Mouse (Mus musculus) spleen, adult 18-20 months (tissue): ENCODE measurements around the gene Plxna4.

ENCODE experiments used
- DNase-seq, 2 experiments: peaks; one replicate each; pipeline ENCODE4 v3.0.0; 2022; ENCODE audit warnings: mixed read lengths in 2 of 2

Gene Plxna4

GRCm38 (mm10) chr6:32144771-32145170 is 443.2 kb downstream of the Plxna4 start:
- no peak for DNase-seq

GRCm38 (mm10) chr6:32139537-32139936 is 448.5 kb downstream of the Plxna4 start:
- no peak for DNase-seq

- DNase-seq = no peak
Observed at GRCm38 (mm10) chr6:32126914-32127313, 461.1 kb downstream of the Plxna4 start.

GRCm38 (mm10) chr6:32122584-32123265 is 465.3 kb downstream of the Plxna4 start:
- no peak for DNase-seq

GRCm38 (mm10) chr6:32120931-32121330 is 467.1 kb downstream of the Plxna4 start:
- no peak for DNase-seq

- DNase-seq = no peak
Observed at GRCm38 (mm10) chr6:32109207-32109606, 478.8 kb downstream of the Plxna4 start.

GRCm38 (mm10) chr6:32105547-32106275 is 482.3 kb downstream of the Plxna4 start:
- DNase-seq = no peak
